Mouse (Mus musculus) midbrain, embryonic 10.5 days (tissue): ENCODE measurements around the gene Olfr328. TPM values are rescaled to one million over a fixed set of nuclear protein-coding genes. Genes with fewer than 3 reads are reported as not detected.

Experiments used
- DNase-seq: peaks from one replicate; pipeline ENCODE4 v3.0.0-alpha.2; 2017; ENCODE audit warnings: low spot score
- H3K27ac ChIP-seq: fragments of 300-500 bp; sonication (generic); replicated peaks from 2 replicates; pipeline ENCODE4 v1.5.1; 2016; ENCODE audit warnings: mild to moderate bottlenecking
- H3K27me3 ChIP-seq: fragments of 300-500 bp; sonication (generic); 2 replicates; pipeline ENCODE4 v1.6.1; 2016; ENCODE audit warnings: low read depth, mild to moderate bottlenecking; ENCODE audit not compliant: poor library complexity, severe bottlenecking
- H3K36me3 ChIP-seq: fragments of 300-500 bp; sonication (generic); 2 replicates; pipeline ENCODE4 v1.6.1; 2016; ENCODE audit warnings: mild to moderate bottlenecking, moderate library complexity
- H3K4me1 ChIP-seq: fragments of 300-500 bp; sonication (generic); 2 replicates; pipeline ENCODE4 v1.6.1; 2016
- H3K4me3 ChIP-seq: fragments of 300-500 bp; sonication (generic); 2 replicates; pipeline ENCODE4 v1.5.1; 2016; ENCODE audit warnings: mild to moderate bottlenecking, moderate library complexity
- H3K9me3 ChIP-seq: fragments of 300-500 bp; sonication (generic); replicated peaks from 2 replicates; pipeline ENCODE4 v1.6.1; 2016; ENCODE audit warnings: mild to moderate bottlenecking
- WGBS: fragments of 180-500 bp; shearing (Covaris S2); methylation state at CpG from one replicate; pipeline ENCODE4 v1.1.7; 2016; 5-methylcytosine and 5-hydroxymethylcytosine counted together
- polyA plus RNA-seq: library from polyadenylated mRNA; unstranded; fragments of >200 nt; fragmentation: Nextera tagmentation; extraction: Ambion mirVana; gene quantifications from 2 replicates; pipeline ENCODE4 v1.2.1, GENCODE M21; 2016

Olfr328 gene
- polyA plus RNA-seq, result 0.06 TPM in 1 of 2 replicates, not detected in the other

DNA sequence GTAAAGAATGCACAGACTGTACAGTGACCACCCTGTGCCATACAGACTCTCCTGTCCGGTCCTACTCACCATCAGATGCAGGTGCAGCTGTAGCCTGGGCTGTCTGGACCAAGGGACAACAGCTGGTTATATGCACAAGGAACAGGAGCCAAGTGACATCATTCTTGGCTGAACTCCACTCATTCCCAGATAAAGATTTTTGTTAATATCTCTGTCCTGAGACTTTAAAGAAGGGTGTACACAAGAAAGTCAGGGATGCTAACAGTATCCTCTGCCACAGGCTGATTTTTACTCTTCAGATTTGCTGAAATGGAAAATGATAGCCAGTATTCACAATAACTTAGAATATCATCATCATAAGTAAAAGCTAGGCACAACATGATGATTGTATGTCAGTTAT is at the start of gene Olfr328:
Olfr328 (minus strand) TSS at position 101 of the 400 bp plus-strand sequence.
- Histone ChIP-seq H3K9me3 (no peaks in the 10 kb centered on the region), H3K4me1 (no peaks in the 10 kb centered on the region), H3K36me3 (no peaks in the 10 kb centered on the region), H3K27ac (no peak within 1 kb of the TSS), H3K27me3 (no peaks in the 10 kb centered on the region), H3K4me3 (no peak within 1 kb of the TSS)
- 82% methylated on average over 1 of the region's 1 CpGs for WGBS
- no peak for DNase-seq

DNA sequence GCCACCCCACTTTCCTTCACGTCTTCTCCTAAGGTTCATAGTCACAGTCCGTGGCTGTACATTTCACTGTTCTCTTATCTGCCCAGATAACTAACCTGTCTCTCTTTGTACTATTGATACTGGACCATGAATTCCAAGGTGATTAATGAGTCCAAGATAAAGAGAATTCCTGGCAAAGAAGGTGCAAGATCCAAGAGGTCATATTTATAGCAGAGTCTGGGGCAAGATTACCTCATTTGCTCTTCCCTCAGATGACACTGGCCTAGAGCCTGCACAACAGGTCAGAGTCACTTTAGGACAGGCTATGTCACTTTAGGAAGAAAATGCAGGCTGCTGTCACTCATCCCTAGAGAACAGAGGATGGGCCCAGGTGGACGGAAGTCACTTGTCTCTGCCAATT is 49.8 kb upstream of the Olfr328 start:
- Histone ChIP-seq H3K27ac (no peak overlapping the region), H3K9me3 (no peaks in the 10 kb centered on the region), H3K4me3 (no peak overlapping the region), H3K36me3 (no peaks in the 10 kb centered on the region), H3K4me1 (no peaks in the 10 kb centered on the region), H3K27me3 (no peaks in the 10 kb centered on the region)
- no peak for DNase-seq
- whole genome bisulfite sequencing, result 90% methylated on average over 3 of the region's 3 CpGs

DNA sequence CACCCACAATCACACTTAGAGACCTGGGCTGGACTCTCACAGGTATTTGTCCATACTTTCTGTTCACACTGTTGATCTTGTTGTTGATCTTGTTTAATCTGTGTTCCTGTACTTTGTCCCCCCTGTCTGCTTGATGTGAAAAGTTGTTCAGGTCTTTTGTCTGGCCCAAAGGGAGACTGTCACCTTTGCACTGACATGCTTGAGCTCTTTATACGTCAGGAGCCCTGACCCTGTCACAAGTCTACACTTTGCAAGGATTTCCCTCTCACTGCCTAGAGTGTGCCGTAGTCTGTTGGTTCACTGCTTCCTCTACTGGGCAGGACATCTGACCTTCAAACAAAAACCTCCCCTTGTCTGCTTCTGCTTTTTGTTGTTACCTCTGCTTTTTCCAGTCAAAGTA is 49.3 kb upstream of the Olfr328 start:
- Histone ChIP-seq H3K4me3 (no peak overlapping the region), H3K36me3 (no peaks in the 10 kb centered on the region), H3K27me3 (no peaks in the 10 kb centered on the region), H3K27ac (no peak overlapping the region), H3K9me3 (no peaks in the 10 kb centered on the region), H3K4me1 (no peaks in the 10 kb centered on the region)
- 74% methylated on average over 2 of the region's 2 CpGs for WGBS
- no peak for DNase-seq

DNA sequence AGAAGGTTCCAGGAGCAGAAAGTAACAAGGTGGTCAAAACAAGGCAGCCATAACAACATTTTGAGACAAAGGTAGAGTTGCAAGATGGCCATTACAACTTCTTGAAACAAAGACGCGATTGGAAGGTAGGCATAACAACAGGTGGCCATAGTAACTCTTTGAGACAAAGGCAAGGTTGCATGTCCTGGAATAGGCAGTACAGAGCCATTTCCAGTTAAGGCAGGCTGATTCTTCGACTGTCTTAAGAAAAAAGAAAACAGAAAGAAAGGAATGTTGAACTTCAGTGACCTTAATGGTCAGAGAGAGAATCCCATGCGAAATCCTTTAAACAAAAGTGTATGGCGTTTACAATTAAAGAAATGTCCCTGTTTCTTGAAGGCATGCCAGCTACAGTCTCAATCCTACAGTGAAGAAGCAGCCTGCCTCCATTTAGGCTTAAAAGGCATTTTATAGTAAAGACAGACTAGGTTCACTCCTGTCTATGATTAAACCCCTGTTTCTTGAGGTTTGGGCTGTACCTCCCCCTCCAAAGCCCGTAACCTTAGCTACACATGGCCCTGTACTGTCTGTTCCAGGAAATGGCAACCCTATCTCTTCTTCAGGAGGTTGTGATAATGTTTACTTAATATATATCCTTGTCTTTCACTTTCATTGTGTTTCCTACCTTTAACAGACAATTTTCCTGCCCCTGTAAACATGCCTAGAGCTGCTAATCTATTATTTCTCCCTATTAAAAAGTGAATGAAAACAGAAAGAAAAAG is 47.5 kb upstream of the Olfr328 start:
- Histone ChIP-seq H3K9me3 (no peaks in the 10 kb centered on the region), H3K4me3 (no peak overlapping the region), H3K27ac (no peak overlapping the region), H3K4me1 (no peaks in the 10 kb centered on the region), H3K36me3 (no peaks in the 10 kb centered on the region), H3K27me3 (no peaks in the 10 kb centered on the region)
- 81% methylated on average over 6 of the region's 6 CpGs for WGBS
- DNase-seq, result no peak

DNA sequence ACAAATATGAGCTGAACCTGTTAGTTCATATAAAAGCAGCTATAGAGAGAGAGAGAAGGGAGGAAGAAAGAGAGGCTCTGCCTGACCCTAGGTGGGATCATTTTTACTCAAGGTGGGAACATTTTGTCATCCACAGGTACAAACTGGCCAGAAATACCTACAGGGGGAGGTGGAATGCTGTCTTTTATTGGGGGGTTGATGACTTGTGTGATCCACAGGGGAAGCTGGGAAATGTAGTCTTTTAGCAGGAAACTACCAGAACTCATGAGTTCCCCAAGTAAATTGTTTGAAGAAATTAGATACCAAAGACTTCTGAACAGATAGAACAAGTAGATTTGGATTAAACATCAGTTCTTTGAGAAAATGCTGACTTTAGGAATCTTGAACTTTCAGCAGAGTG is 46.6 kb upstream of the Olfr328 start:
- Histone ChIP-seq H3K27me3 (no peaks in the 10 kb centered on the region), H3K4me3 (no peak overlapping the region), H3K36me3 (no peaks in the 10 kb centered on the region), H3K4me1 (no peaks in the 10 kb centered on the region), H3K9me3 (no peaks in the 10 kb centered on the region), H3K27ac (no peak overlapping the region)
- no peak for DNase-seq

DNA sequence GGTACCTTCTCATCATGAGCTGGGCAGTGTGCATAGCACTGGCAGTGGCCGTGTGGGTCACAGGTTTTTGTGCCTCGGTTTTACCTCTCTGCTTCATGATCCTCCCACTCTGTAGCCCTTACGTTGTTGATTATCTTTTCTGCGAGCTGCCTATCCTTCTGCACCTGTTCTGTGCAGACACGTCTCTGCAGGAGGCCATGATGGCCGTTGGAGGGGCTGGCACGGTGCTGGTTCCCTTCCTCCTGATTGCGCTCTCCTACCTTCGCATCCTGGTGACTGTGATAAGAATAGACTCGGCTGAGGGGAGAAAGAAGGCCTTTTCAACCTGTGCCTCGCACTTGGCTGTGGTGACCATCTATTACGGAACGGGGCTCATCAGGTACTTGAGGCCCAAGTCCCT is 42.4 kb upstream of the Olfr328 start:
- Histone ChIP-seq H3K4me3 (no peak overlapping the region), H3K4me1 (no peaks in the 10 kb centered on the region), H3K27ac (no peak overlapping the region), H3K9me3 (no peaks in the 10 kb centered on the region), H3K36me3 (no peaks in the 10 kb centered on the region), H3K27me3 (no peaks in the 10 kb centered on the region)
- DNase-seq, result no peak
- WGBS, result 85% methylated on average over 13 of the region's 13 CpGs

DNA sequence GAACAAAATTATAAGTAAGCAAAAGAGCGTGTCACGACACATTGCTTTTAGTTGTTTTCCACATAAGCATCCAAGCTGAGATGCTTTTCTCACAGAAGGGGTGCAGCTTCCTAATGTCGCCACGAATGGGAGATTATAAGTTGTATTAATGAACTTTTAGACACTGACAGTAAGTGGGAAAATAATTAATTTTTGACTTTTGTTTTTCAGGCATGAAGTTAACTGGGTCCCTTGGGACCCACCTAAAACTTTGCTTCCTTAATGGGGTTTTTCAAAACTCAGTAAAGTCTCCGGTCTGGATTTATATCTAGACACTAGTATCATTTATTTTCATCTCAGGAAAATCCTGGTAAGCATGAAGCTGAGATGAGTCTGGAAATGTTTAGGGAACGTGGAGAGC is 39.4 kb upstream of the Olfr328 start, which contains the start of gene Olfr324:
Olfr324 (plus strand) TSS at position 301 of the 400 bp plus-strand sequence.
- no peaks in the 10 kb centered on the region for H3K36me3 ChIP-seq
- no peaks in the 10 kb centered on the region for H3K4me1 ChIP-seq
- H3K9me3 ChIP-seq, result 0 out of 2 replicates have a peak, but pooled peaks cover 4% of the 10 kb centered on the region
- no peak within 1 kb of the TSS for H3K27ac ChIP-seq
- no peak within 1 kb of the TSS for H3K4me3 ChIP-seq
- WGBS, result 88% methylated on average over 6 of the region's 6 CpGs
- no peaks in the 10 kb centered on the region for H3K27me3 ChIP-seq
- no peak for DNase-seq

DNA sequence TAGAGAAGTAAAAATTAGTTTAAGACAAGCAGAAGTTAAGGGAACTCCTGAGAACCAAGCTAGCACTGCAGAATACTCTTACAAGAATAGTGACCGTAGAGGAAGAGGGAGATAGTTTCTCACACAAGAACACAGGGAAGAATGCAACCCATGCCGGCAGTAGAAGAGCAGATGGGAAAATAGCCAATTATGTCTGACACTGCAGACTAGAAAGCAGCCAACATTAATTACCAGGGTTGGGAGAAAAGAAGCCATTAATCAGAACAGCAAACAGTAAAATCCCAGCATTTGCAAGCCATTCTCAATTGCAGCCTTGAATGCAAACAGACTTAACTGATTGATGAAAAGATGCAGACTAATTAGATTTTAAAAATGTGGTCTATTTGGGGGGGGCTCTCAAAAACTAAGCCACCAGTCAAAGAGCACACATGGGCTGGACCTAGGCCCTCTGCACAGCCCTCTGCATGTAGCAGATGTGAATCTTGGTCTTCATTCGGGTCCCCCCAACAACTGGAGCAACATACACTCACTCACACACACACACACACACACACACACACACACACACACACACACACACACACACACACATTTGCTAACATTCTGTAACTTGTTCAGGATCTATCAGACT is 33.3 kb upstream of the Olfr328 start:
- WGBS, result 67% methylated on average over 3 of the region's 3 CpGs
- no peak overlapping the region for H3K27ac ChIP-seq
- no peak for DNase-seq

DNA sequence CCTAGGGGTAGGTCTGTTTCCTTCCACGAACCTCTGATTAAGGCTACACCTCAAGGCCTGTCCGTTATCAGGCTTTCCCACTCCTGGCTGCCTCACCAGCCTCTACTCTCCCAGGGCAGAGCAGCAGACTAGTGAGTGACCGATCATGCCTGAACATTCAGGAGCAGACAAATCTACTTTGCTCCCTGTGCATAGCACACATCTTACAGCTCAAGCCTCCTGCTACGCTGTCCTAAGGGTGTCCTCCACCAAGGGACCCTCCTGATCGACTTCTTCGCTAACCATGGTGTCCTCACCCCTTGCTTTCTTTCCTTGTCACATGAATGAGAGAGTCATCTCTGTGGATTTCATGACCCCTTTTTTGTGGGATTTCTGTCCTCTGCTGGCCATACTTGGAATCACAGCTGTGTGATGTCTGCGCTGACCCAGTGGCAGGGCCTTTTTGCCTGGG is 32.5 kb upstream of the Olfr328 start:
- Histone ChIP-seq H3K9me3 (0 out of 2 replicates have a peak, but pooled peaks cover 4% of the 10 kb centered on the region), H3K4me1 (no peaks in the 10 kb centered on the region), H3K4me3 (no peak overlapping the region), H3K36me3 (no peaks in the 10 kb centered on the region), H3K27ac (peak overlapping the region; percentile 52; the same call in 1 of the 2 replicates), H3K27me3 (no peaks in the 10 kb centered on the region)
- peak; percentile 31 for DNase-seq
- WGBS, result 76% methylated on average over 7 of the region's 7 CpGs

More for the DNA sequence above, 33.3 kb upstream of the Olfr328 start:
- no peaks in the 10 kb centered on the region for H3K27me3 ChIP-seq
- no peak overlapping the region for H3K4me3 ChIP-seq
- H3K4me1 ChIP-seq, result no peaks in the 10 kb centered on the region
- 0 out of 2 replicates have a peak, but pooled peaks cover 4% of the 10 kb centered on the region for H3K9me3 ChIP-seq
- H3K36me3 ChIP-seq, result no peaks in the 10 kb centered on the region

DNA sequence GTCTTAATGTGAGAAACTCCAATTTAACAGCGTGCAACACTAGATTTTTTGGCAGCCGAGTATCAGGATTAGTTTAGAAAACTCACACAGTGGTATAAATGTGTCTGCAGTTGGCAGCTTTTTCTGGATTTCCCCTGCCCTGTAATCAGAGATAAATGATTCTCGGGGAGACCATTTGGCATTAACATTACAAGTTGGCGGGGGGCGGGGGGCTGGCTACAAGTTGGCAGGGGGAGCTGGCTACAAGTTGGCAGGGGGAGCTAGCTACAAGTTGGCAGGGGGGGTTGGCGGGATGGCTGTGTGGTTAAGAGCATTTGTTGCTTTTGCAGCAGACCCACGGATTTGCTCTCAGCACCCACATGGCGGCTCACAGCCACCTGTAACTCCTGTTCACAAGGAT is 23.2 kb upstream of the Olfr328 start:
- H3K4me1 ChIP-seq, result no peaks in the 10 kb centered on the region
- no peaks in the 10 kb centered on the region for H3K9me3 ChIP-seq
- H3K36me3 ChIP-seq, result no peaks in the 10 kb centered on the region
- no peak for DNase-seq
- 85% methylated on average over 8 of the region's 8 CpGs for WGBS
- no peak overlapping the region for H3K27ac ChIP-seq
- no peaks in the 10 kb centered on the region for H3K27me3 ChIP-seq
- no peak overlapping the region for H3K4me3 ChIP-seq

DNA sequence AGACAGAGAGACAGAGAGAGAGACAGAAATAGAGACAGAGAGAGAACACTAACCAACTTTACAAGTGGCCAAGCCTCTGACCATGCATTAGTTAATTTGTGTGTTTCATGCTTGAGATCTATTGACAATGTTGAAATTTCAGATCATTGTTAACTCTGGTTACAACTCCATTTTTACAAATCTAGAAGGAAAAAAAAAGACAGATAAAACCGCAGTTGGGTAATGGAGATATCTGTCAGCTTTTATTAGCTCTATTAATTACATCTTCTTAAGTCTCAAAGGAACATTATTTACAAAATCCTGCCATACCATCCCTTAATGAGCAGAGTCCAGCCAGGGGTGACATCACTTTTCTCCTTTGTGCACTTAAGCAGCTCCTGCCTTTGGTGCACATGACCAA is 22.0 kb upstream of the Olfr328 start, which contains the start of gene Olfr325:
Olfr325 (plus strand) TSS at position 301 of the 400 bp plus-strand sequence.
- Histone ChIP-seq H3K27me3 (no peaks in the 10 kb centered on the region), H3K27ac (no peak within 1 kb of the TSS), H3K36me3 (no peaks in the 10 kb centered on the region), H3K9me3 (no peaks in the 10 kb centered on the region), H3K4me1 (no peaks in the 10 kb centered on the region), H3K4me3 (no peak within 1 kb of the TSS)
- 88% methylated on average over 1 of the region's 1 CpGs for WGBS
- no peak for DNase-seq

DNA sequence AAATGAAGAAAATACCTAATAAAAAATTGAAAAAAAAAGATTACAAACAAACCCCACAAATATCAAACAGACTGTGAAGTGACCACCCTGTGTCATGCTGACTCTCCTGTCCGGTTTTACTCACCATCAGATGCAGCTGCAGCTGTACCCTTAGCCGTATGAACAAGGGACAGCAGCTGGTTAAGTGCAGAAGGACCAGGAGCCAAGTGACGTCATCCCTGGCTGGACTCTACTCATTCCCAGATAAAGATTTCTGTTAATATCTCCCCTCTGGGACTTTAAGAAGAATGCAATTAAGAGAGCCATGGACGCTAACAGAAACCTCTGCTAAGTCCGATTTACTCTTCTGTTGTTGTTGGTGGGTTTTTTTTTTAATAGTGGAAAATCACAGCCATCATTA is 15.0 kb upstream of the Olfr328 start, which contains the start of gene Olfr224:
Olfr224 (minus strand) TSS at position 149 of the 400 bp plus-strand sequence.
- no peak for DNase-seq

DNA sequence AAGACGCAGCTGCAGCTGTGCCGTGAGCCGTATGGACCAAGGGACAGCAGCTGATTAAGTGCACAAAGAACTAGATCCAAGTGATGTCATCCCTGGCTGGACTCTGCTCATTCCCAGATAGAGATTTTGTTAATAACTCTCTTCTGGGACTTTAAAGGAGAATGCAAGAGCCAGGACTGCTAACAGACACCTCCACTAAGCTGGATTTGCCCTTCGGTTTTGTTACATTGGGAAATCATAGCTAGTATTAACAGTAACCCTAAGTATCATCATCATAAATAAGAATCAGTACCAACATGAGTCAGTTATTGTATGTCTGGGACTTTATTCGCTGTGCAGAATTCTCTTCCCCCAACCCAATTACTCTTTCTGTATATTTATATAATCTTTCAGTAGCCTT is 9.1 kb downstream of the Olfr328 start, which contains the start of gene Olfr329-ps:
Olfr329-ps (minus strand) TSS at position 101 of the 400 bp plus-strand sequence.
- H3K4me3 ChIP-seq, result no peak within 1 kb of the TSS
- 85% methylated on average over 5 of the region's 5 CpGs for WGBS

More for the DNA sequence above, 15.0 kb upstream of the Olfr328 start, which contains the start of gene Olfr224:
- 83% methylated on average over 5 of the region's 5 CpGs for WGBS
- H3K36me3 ChIP-seq, result no peaks in the 10 kb centered on the region
- peaks cover 6% of the 10 kb centered on the region for H3K4me1 ChIP-seq
- H3K4me3 ChIP-seq, result no peak within 1 kb of the TSS
- no peak within 1 kb of the TSS for H3K27ac ChIP-seq
- H3K9me3 ChIP-seq, result no peaks in the 10 kb centered on the region
- H3K27me3 ChIP-seq, result no peaks in the 10 kb centered on the region

More for the DNA sequence above, 9.1 kb downstream of the Olfr328 start, which contains the start of gene Olfr329-ps:
- no peak for DNase-seq
- H3K9me3 ChIP-seq, result no peaks in the 10 kb centered on the region
- H3K27ac ChIP-seq, result no peak within 1 kb of the TSS
- no peaks in the 10 kb centered on the region for H3K36me3 ChIP-seq
- H3K27me3 ChIP-seq, result no peaks in the 10 kb centered on the region
- H3K4me1 ChIP-seq, result no peaks in the 10 kb centered on the region
